Mouse (Mus musculus) heart, postnatal 25 days (tissue): ENCODE measurements at regions not wholly inside any gene's neighbourhood (a gene's known extent, or its start where the extent isn't known, plus 50 kb on each side); places are given as distances from the start of the nearest gene placed in this dataset.

Experiments used
- DNase-seq: peaks from one replicate; pipeline ENCODE4 v3.0.0; 2022; ENCODE audit warnings: low spot score
- intact Hi-C: fragments of 180-260 bp; cut with DNase I; formaldehyde crosslinking; loops from one replicate; pipeline ENCODE4 v1.15.1; 2025

GRCm38 (mm10) chr3:38324663-38325062 is 160.0 kb downstream of the Ankrd50 start:
- no peak for DNase-seq
- intact Hi-C loops: no loop called here

DNA sequence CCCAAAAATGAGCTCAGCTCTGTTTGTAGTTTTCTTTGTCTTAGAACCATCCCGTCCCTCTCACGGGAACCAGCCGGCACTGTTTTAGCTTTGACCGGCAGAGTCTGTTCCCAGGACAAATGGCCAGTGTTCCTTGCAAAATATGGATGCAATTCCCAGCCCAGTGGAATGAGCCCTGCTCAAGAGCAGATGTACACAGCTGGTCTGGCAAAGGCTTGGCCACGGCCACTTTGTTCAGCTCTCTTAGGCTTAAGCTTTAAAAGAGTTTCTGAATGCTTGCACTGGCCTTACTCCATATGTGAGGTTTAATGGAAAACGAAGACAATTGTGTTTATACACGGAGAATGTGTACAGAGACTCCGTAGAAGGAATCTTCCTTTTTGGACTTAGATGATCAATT is 162.2 kb downstream of the Ankrd50 start:
- intact Hi-C loops: no loop called here
- peak; percentile 66 for DNase-seq

GRCm38 (mm10) chr3:38321620-38322019 is 163.0 kb downstream of the Ankrd50 start:
- intact Hi-C loops: no loop called here
- DNase-seq: no peak

- intact Hi-C loops: no loop called here
Observed at GRCm38 (mm10) chr3:38320998-38321397, 163.6 kb downstream of the Ankrd50 start.

GRCm38 (mm10) chr3:38312834-38313233 is 171.8 kb downstream of the Ankrd50 start:
- DNase-seq: no peak
- intact Hi-C loops: no loop called here

More at GRCm38 (mm10) chr3:38320998-38321397, 163.6 kb downstream of the Ankrd50 start:
- DNase-seq: no peak

DNA sequence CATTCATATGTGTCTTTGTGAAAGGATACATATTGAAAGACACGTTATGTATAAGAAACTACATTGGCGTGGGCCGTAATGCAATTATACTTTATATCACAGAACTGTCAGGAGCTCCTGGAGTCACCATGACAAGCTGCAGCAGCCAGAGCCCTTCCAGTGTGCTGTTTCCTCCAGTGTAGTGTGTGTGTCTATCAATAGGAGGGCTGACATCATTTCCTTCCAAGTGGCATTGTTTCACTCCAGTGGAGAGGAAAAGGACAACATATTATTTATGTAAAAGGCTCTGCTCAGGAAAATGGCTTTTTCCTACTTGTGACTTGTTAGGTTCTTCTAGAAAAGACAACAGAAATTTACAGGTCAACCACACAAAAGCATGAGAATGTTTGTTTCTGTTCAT is 172.5 kb downstream of the Ankrd50 start:
- intact Hi-C loops: no loop called here
- no peak for DNase-seq

- intact Hi-C loops: no loop called here
- DNase-seq: no peak
Observed at GRCm38 (mm10) chr3:38299898-38300751, 184.5 kb downstream of the Ankrd50 start.

DNA sequence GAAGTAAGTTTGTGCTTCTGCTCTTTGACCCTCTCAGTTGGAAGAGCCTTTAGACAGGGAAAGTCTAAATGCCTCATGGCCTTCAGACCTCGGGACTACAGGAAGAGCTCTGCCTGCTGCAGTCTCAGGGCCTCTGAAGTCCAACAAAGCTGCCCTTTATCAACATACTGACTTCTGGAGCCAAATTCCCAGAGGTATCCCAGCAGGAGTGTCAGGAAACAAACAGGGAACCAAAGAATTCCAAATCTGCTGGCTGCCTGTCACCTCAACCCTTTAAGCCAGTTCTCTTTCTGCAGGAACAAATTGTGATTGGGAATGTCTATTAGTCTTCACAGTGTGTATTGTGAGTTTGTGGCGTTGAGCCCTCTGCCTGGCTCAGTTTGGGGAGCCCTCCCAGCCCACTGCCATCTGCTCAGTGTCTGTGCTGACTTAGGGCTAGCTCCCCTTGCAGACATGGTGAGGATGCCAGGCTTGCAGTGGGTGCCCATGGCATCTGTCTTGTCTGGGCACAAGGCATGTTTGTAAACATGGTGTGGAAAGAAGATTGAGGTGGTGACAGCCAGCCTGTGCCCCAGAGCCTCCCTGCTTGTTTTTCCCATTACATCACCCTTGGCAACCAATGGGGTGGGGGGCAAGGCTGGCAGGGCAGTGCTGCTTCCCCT is 185.3 kb downstream of the Ankrd50 start:
- DNase-seq: no peak
- intact Hi-C loops: no loop called here

DNA sequence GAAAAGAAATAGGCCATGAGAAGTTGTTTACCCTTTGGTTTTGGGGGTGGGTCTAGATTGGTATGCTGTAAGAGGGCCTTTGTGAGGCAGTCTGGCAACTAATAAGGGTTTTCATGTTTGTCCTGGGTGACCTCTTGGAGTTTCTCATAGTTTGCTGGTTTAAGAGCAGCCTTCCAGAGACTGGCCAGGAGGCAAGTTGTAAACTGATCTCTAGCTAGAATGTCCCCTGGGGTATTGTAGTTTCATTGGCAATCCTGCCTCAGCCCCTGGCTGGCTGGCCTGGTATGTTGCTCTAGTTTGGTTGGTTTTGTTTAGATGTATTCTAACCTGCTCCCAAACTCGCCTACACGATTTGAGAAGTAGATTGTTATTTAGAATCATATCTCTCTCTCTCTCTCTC is 187.1 kb downstream of the Ankrd50 start:
- intact Hi-C loops: no loop called here
- DNase-seq: no peak

DNA sequence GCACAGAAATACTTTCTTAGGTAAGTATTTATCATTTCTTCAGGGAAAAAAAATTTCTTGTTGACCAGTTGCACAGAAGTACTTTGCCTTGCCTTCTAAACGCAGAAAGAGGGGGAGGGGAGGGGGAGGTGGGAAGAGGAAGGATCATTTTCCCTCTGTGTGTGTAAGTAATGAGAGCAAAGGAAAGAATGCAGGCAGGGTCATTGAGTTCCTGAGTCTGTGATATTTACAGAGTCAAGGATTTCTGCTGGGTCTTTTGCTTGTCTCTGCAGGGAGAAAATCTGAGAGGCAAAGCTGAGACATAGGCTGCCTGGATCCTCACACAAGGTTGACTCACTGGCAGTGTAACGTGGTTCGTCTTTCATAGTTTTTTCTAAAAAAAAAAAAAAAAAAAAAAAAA is 195.6 kb downstream of the Ankrd50 start:
- intact Hi-C loops: no loop called here
- no peak for DNase-seq

DNA sequence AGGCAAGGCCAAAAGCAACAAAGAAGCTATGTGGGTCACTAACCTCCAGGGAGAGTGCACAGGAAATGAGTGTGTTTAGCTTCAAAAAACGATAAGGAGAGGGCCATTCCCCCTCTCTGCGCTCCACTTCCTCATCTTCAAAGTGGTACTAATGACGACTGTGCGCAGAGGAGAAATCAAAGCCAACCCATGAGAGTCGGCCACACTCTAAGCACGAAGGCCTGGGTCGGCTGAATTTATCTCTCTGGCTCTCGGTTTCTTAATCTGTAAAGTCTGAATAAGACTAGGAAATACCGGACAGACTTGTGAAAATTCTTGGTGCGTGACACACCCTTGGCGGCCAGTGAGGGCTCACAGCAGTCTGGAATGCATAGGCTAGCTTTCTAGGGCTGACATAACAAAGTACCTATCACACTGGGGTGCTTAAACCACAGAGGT is 200.9 kb downstream of the Ankrd50 start:
- peak; percentile 42 for DNase-seq
- intact Hi-C loops: no loop called here

DNA sequence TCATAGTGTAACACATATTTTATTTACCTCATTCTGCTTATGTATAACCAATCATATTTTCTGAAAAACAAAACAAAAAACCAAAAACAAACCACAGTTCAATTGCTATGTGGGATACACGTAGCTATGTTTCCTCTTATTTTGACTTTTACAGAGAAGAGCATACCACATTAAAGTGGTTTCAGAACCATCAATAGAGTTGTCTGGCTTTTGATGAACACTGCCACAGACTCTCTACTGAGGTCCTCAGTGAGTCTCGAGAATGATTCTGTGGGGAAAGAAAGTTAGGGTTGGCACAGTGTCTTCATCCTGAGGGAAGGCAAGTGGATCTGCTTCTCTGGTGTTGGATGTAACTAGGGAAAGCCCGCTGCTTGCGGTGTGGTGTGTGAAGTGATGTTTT is 201.8 kb downstream of the Ankrd50 start:
- intact Hi-C loops: no loop called here
- no peak for DNase-seq

GRCm38 (mm10) chr3:38281683-38282082 is 203.0 kb downstream of the Ankrd50 start:
- no peak for DNase-seq
- intact Hi-C loops: no loop called here

DNA sequence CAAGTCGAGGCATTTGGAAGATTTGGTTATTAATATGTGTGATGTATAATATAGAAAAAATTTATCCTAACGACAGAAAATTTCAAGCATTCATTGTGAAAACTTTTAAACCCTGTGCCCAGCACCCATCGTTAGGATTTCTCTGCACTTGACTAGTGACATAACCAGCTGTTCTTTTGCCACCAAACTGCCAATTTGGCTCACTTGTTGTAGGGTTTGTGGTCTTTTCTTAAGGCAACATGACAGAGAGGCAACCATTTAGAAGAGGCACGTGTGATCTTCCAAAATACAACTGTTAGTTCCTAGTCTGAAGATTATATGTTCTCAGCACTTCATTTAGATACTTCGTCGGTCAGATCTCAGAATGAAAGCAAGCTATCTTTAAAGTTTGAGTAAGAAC is 203.8 kb downstream of the Ankrd50 start:
- intact Hi-C loops: no loop called here

DNA sequence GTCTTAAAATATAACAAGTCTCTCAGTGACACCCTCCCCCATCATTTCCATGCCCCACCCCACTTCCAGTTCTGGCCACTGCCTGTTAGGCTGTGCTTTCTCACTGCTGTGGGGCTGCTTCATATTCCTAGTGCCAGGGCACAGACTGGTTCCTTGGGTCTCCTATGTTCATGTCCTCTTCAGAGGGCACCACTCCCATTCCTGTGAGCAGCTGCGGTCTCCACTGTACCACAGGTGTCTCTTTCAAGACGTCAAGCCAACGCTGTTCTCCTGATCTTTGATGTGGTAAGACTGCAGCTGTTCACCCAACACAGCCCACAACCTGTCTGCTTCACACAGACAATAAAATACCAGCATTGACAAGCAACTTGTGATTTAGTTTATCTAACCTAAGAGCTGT is 204.5 kb downstream of the Ankrd50 start:
- no peak for DNase-seq
- intact Hi-C loops: no loop called here

More for the DNA sequence above, 203.8 kb downstream of the Ankrd50 start:
- no peak for DNase-seq

- intact Hi-C loops: loop anchor here (5.0 kb wide), 1 partner anchor 80 kb away; no protein-coding TSS in a partner anchor
- no peak for DNase-seq
Observed at GRCm38 (mm10) chr3:38276948-38277504, 207.6 kb downstream of the Ankrd50 start.

GRCm38 (mm10) chr3:38275321-38275720 is 209.3 kb downstream of the Ankrd50 start:
- intact Hi-C loops: loop anchor here (5.0 kb wide), 1 partner anchor 82 kb away; no protein-coding TSS in a partner anchor
- peak; percentile 36 for DNase-seq

GRCm38 (mm10) chr3:38270742-38271141 is 213.9 kb downstream of the Ankrd50 start:
- intact Hi-C loops: no loop called here
- no peak for DNase-seq

- intact Hi-C loops: no loop called here
- no peak for DNase-seq
Observed at GRCm38 (mm10) chr3:38268226-38268625, 216.4 kb downstream of the Ankrd50 start.

DNA sequence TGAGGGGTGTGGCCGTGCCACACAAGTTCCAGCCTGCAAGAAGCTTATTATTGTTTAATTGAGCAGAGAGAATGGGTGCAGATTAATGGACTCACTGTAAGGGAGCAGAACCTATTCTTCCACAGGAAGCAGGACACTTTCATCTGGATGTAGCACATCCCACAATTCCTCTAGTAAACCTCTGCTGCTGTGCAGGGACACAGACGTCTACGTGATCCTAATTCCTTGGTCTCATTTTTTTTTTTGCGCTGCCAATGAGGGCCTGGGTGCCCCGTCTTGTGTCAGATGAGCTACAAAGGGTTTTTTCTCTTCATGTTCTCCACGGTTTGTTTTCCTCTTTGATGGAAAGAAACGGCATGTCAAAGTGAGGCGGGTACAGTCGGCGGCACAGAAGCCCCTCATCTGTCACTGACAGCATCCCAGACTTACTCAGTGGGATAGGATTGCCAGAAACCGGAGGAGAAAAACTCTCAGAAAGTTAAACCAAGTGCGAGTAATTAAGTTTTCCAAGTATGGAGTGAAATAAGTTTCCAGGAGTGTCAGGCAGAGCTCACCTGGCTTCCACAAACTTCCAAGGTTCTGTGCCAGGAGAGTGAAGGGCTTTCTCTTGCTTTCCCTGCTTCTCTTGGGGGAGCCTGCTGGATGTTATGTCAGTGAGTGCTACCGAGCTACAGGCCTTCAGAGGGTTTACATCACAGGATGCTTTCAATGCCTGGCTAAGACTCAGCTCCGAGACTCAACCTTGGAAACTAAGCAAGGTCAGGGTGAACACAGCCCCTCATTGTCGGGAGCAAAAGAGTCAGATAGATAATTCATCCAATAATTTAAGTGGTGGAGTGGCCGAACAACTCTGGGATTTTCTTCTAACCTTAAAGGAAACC is 221.1 kb downstream of the Ankrd50 start:
- no peak for DNase-seq
- intact Hi-C loops: no loop called here
